Mouse (Mus musculus) intestine, embryonic 14.5 days (tissue): ENCODE results near the gene Sult2b1. TPM values are rescaled to one million over a fixed set of nuclear protein-coding genes. Genes with fewer than 3 reads are reported as not detected.

Source experiments
- ATAC-seq: fragments of 200-750 bp; cut with Nextera tagmentation; replicated peaks from 2 replicates; pipeline ENCODE4 v1.8.0; 2017; ENCODE audit warnings: low read depth, moderate number of reproducible peaks, moderate TSS enrichment, moderate library complexity; ENCODE audit not compliant: low FRiP score, low TSS enrichment
- DNase-seq: peaks from one replicate; pipeline ENCODE4 v3.0.0-alpha.2; 2018; ENCODE audit warnings: low spot score
- H3K27ac ChIP-seq: fragments of 300-500 bp; sonication (generic); 2 replicates; pipeline ENCODE4 v1.5.1; 2014; ENCODE audit warnings: low read depth, mild to moderate bottlenecking, control low read depth
- H3K27me3 ChIP-seq: fragments of 300-500 bp; sonication (generic); replicated peaks from 2 replicates; pipeline ENCODE4 v1.6.1; 2014; ENCODE audit warnings: low read length, control low read depth; ENCODE audit not compliant: control insufficient read depth, insufficient read depth
- H3K36me3 ChIP-seq: fragments of 300-500 bp; sonication (generic); 2 replicates; pipeline ENCODE4 v1.6.1; 2014; ENCODE audit warnings: low read length, control low read depth; ENCODE audit not compliant: control insufficient read depth, insufficient read depth
- H3K4me1 ChIP-seq: fragments of 300-500 bp; sonication (generic); replicated peaks from 2 replicates; pipeline ENCODE4 v1.6.1; 2014; ENCODE audit warnings: low read length, control low read depth, mixed read lengths; ENCODE audit not compliant: control insufficient read depth, insufficient read depth
- H3K4me2 ChIP-seq: fragments of 300-500 bp; sonication (generic); 2 replicates; pipeline ENCODE4 v1.6.1; 2014; ENCODE audit warnings: low read length
- H3K4me3 ChIP-seq: fragments of 300-500 bp; sonication (generic); 2 replicates; pipeline ENCODE4 v1.5.1; 2014; ENCODE audit warnings: low read depth, low read length, control low read depth, mixed read lengths
- H3K9ac ChIP-seq: fragments of 300-500 bp; sonication (generic); 2 replicates; pipeline ENCODE4 v1.6.1; 2014; ENCODE audit warnings: mild to moderate bottlenecking, low read length
- H3K9me3 ChIP-seq: fragments of 300-500 bp; sonication (generic); 2 replicates; pipeline ENCODE4 v1.6.1; 2016; ENCODE audit warnings: low read length, control low read depth; ENCODE audit not compliant: control insufficient read depth
- WGBS: fragments of 180-500 bp; shearing (Covaris S2); extraction: QIAGEN DNeasy Blood & Tissue Kit; methylation state at CpG from one replicate; pipeline ENCODE4 v1.1.7; 2014; 5-methylcytosine and 5-hydroxymethylcytosine counted together
- polyA plus RNA-seq: library from polyadenylated mRNA; unstranded; fragments of >200 nt; fragmentation: Nextera tagmentation; extraction: Ambion mirVana; gene quantifications from 2 replicates; pipeline ENCODE4 v1.2.1, GENCODE M21; 2014

Sult2b1 gene
- polyA plus RNA-seq, 1 experiment from 2014 or later = 2.3 TPM

DNA sequence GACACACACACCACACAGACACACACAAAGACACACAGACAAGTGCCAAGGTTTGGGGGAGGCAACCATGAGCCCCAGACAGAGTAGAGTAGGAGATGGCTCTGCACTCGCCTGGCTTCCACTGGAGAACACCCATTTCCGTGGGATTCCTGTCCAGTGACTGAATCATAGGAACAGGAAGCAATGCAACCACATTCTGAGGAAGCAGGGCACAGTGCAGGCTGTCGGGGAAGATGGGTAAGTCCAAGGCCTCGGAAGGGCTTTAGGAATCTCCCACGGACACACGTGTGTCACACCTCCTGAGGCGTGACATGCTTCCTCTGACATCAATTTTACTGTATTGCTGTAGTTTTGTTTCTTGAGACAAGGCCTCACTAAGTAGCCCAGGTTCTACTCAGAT, 36.4 kb downstream of the Sult2b1 start:
- Histone ChIP-seq H3K4me1 (peaks cover 8% of the 10 kb centered on the region; the same call in 1 of the 2 replicates), H3K9ac (no peak overlapping the region), H3K4me2 (no peak overlapping the region), H3K9me3 (no peaks in the 10 kb centered on the region), H3K4me3 (no peak overlapping the region), H3K36me3 (no peaks in the 10 kb centered on the region), H3K27me3 (no peaks in the 10 kb centered on the region), H3K27ac (no peak overlapping the region)
- DNase-seq = no peak
- ATAC-seq = no peak
- 76% methylated on average over 7 of the region's 7 CpGs for WGBS

GRCm38 (mm10) chr7:45747450-45747849, 37.0 kb downstream of the Sult2b1 start:
- Histone ChIP-seq H3K27ac (no peak overlapping the region), H3K9ac (no peak overlapping the region), H3K36me3 (no peaks in the 10 kb centered on the region), H3K4me3 (no peak overlapping the region), H3K4me1 (peaks cover 8% of the 10 kb centered on the region; the same call in 1 of the 2 replicates), H3K4me2 (no peak overlapping the region), H3K27me3 (no peaks in the 10 kb centered on the region), H3K9me3 (no peaks in the 10 kb centered on the region)
- ATAC-seq (no peak), DNase-seq (no peak)
- 91% methylated on average over 5 of the region's 5 CpGs for WGBS

DNA sequence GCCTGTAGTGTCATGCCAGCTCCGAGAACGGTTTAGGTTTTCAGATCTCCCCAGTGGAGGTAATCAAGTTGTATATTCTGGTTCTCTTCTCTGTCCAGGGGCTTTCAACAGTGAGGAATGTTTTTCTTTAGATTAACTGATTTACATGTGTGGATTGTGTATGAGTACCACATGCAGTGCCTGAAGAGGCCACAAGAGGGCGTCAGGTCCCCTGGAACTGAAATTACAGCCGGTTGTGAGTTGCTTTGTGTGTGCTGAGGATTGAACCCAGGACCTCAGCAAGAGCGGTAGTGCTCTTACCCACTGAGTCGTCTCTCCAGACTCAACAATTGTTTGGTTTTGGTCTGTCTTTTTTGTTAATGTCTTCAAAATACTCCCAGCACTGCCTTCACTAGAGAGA, 38.0 kb downstream of the Sult2b1 start:
- no peaks in the 10 kb centered on the region for H3K9me3 ChIP-seq
- H3K27ac ChIP-seq = no peak overlapping the region
- peaks cover 12% of the 10 kb centered on the region; the same call in 1 of the 2 replicates for H3K4me1 ChIP-seq
- DNase-seq (no peak), ATAC-seq (no peak)
- H3K4me3 ChIP-seq = no peak overlapping the region
- no peak overlapping the region for H3K9ac ChIP-seq
- H3K36me3 ChIP-seq = no peaks in the 10 kb centered on the region
- WGBS = 66% methylated on average over 6 of the region's 6 CpGs
- H3K27me3 ChIP-seq = no peaks in the 10 kb centered on the region
- H3K4me2 ChIP-seq = no peak overlapping the region

GRCm38 (mm10) chr7:45744387-45744786, 40.1 kb downstream of the Sult2b1 start:
- DNase-seq (peak; percentile 89), ATAC-seq (peak; percentile 56)
- H3K4me2 ChIP-seq = no peak overlapping the region
- no peaks in the 10 kb centered on the region for H3K36me3 ChIP-seq
- no peaks in the 10 kb centered on the region for H3K27me3 ChIP-seq
- no peak overlapping the region for H3K4me3 ChIP-seq
- no peaks in the 10 kb centered on the region for H3K9me3 ChIP-seq
- no peak overlapping the region for H3K9ac ChIP-seq
- no peak overlapping the region for H3K27ac ChIP-seq
- peaks cover 7% of the 10 kb centered on the region; the same call in 1 of the 2 replicates for H3K4me1 ChIP-seq
- WGBS = 44% methylated on average over 2 of the region's 2 CpGs

- Histone ChIP-seq H3K9me3 (no peaks in the 10 kb centered on the region), H3K27me3 (no peaks in the 10 kb centered on the region), H3K4me1 (0 out of 2 replicates have a peak, but pooled peaks cover 4% of the 10 kb centered on the region), H3K9ac (no peak overlapping the region), H3K4me2 (peak overlapping the region; percentile 43), H3K36me3 (no peaks in the 10 kb centered on the region), H3K4me3 (peak overlapping the region; percentile 20; the same call in 1 of the 2 replicates), H3K27ac (no peak overlapping the region)
- no peak; the same call in 1 of the 2 replicates for ATAC-seq
- 32% methylated on average over 19 of the region's 19 CpGs for WGBS
- no peak for DNase-seq
Measured at GRCm38 (mm10) chr7:45742338-45742737, 42.1 kb downstream of the Sult2b1 start.

GRCm38 (mm10) chr7:45741777-45742176, 42.7 kb downstream of the Sult2b1 start:
- Histone ChIP-seq H3K4me1 (0 out of 2 replicates have a peak, but pooled peaks cover 4% of the 10 kb centered on the region), H3K4me2 (peak overlapping the region; percentile 43), H3K9me3 (no peaks in the 10 kb centered on the region), H3K4me3 (peak overlapping the region; percentile 20; the same call in 1 of the 2 replicates), H3K36me3 (no peaks in the 10 kb centered on the region), H3K9ac (no peak overlapping the region), H3K27ac (no peak overlapping the region), H3K27me3 (no peaks in the 10 kb centered on the region)
- WGBS = 37% methylated on average over 11 of the region's 11 CpGs
- no peak; the same call in 1 of the 2 replicates for ATAC-seq
- DNase-seq = no peak

DNA sequence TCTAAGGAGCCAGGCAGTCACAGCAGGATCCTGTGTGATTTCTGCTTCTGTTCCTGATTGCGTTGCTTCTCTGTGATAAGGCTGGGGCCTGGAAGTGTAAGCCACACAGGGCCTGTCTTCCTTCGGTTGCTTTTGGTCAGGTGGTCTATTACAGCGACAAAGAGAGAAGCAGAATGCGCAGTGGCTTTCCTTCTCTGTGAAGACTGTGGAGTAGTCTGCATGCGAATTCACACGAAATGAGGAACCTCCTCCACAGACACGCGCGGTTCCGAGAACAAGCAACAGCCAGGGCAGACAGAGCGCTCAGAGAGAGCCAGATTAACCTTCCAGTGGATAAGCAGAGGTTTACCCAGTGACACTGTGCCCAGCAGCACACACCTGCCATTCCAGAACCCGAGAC, 43.2 kb downstream of the Sult2b1 start:
- H3K27ac ChIP-seq = no peak overlapping the region

DNA sequence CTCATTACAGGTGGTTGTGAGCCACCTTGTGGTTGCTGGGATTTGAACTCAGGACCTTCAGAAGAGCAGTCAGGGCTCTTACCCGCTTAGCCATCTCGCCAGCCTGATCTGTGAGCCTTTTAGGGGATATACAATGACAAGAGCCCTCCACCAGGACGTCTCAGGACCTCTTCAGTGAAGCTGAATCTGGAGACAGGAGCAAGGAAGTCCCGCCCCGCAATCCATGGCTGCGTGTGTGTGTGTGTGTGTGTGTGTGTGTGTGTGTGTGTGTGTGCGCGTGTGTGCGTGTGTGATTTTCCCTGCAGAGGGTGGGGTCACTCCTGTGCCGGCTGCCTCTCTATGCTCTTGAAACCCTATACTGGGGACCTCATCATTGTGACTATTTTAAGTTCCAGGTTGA, 44.6 kb downstream of the Sult2b1 start:
- Histone ChIP-seq H3K4me2 (no peak overlapping the region), H3K4me3 (no peak overlapping the region), H3K9ac (no peak overlapping the region), H3K27ac (no peak overlapping the region), H3K27me3 (no peaks in the 10 kb centered on the region), H3K9me3 (no peaks in the 10 kb centered on the region), H3K4me1 (0 out of 2 replicates have a peak, but pooled peaks cover 4% of the 10 kb centered on the region), H3K36me3 (no peaks in the 10 kb centered on the region)
- ATAC-seq = no peak
- no peak for DNase-seq
- WGBS = 73% methylated on average over 10 of the region's 10 CpGs

More for the DNA sequence above, 43.2 kb downstream of the Sult2b1 start:
- 84% methylated on average over 12 of the region's 12 CpGs for WGBS
- H3K4me3 ChIP-seq = no peak overlapping the region
- H3K4me2 ChIP-seq = no peak overlapping the region
- no peak overlapping the region for H3K9ac ChIP-seq
- H3K36me3 ChIP-seq = no peaks in the 10 kb centered on the region
- no peaks in the 10 kb centered on the region for H3K9me3 ChIP-seq
- H3K4me1 ChIP-seq = 0 out of 2 replicates have a peak, but pooled peaks cover 4% of the 10 kb centered on the region
- ATAC-seq (no peak), DNase-seq (no peak)
- no peaks in the 10 kb centered on the region for H3K27me3 ChIP-seq

GRCm38 (mm10) chr7:45739162-45739763, 45.2 kb downstream of the Sult2b1 start:
- Histone ChIP-seq H3K9ac (no peak overlapping the region), H3K9me3 (no peaks in the 10 kb centered on the region), H3K4me2 (no peak overlapping the region), H3K27me3 (no peaks in the 10 kb centered on the region), H3K4me1 (0 out of 2 replicates have a peak, but pooled peaks cover 4% of the 10 kb centered on the region), H3K4me3 (no peak overlapping the region), H3K36me3 (no peaks in the 10 kb centered on the region), H3K27ac (no peak overlapping the region)
- 8% methylated on average over 9 of the region's 9 CpGs for WGBS
- ATAC-seq (peak; percentile 74), DNase-seq (peak; percentile 93)
